Mouse (Mus musculus): ENCODE measurements around the gene Gm8334. TPM values are rescaled to one million over a fixed set of nuclear protein-coding genes. Genes with fewer than 3 reads are reported as not detected.

The Gm8334 gene
- total RNA-seq (2023), result not detected

DNA sequence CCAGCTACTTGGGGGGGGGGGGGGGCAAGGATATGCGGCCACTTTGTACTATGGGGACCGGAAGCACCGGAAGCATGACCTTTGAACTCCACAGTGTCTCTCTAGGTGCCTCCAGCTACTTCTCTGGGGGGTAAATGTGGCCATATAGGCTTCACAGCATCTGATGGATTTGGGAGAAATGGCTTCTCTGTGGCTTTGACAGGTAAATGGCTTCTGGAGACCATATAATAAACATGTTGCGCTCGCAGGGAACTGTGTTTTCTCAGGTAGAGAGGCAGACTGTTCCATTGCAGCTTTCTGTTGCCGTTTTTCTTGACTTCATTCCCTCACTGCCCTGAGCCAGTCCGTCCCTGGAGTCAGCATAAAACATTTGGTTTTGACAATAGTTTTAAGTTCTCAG lies at the start of gene Gm8334:
TSS of gene Gm8334 (minus strand) at position 101 of the 400 bp plus-strand sequence.

DNA sequence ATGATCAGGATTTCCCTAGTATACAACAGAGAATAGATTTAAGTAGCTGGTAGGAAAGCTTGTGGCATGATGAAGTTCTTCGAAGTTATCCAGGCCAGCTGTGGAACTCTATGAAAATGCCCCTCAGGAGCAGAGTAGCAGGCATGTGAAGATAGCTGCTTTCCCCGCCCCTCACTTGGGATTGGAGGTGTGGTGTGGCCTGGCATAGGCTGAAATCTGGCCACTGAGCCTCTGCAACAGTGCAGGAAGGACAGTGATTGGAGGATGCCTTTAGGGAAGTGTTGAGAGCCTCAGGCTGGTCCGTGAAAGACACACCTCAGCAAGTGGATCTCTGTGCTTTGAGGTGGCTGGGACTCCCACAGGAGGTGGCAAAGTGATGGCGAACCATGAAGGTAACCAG lies 48.3 kb upstream of the Gm8334 start, which contains the start of gene Gm15127:
TSS of gene Gm15127 (plus strand) at position 301 of the 400 bp plus-strand sequence.

Other genes with a start within 250 kb of the Gm8334 start
- not detected for gene Gm15114, start 126.2 kb downstream of the Gm8334 start, total RNA-seq (2023)
- gene Gm15127, start 48.4 kb upstream of the Gm8334 start, total RNA-seq (2023), result not detected
- gene Luzp4, start 242.5 kb upstream of the Gm8334 start, total RNA-seq (2023), result not detected

Data from B cell, adult 67 days (primary cell).